Mouse (Mus musculus) left cerebral cortex, adult 2 months (tissue): ENCODE data around the gene Eps15l1. TPM values are rescaled to one million over a fixed set of nuclear protein-coding genes. Genes with fewer than 3 reads are reported as not detected.

Source experiments
- DNase-seq, 2 experiments: peaks; one replicate each; pipeline ENCODE4 v3.0.0; 2021 to 2022; ENCODE audit warnings: low spot score in 2 of 2, mixed read lengths in 1 of 2; ENCODE audit errors: extremely low spot score in 1 of 2
- H3K27ac ChIP-seq: fragments of 200-600 bp; 2 replicates; pipeline ENCODE4 v1.8.1; 2022
- H3K4me3 ChIP-seq: fragments of 200-600 bp; 2 replicates; pipeline ENCODE4 v1.8.1; 2022
- CTCF ChIP-seq: fragments of 200-600 bp; IDR thresholded peaks from 2 replicates; pipeline ENCODE4 v1.8.1; 2022; ENCODE audit warnings: antibody characterized with exemption, mild to moderate bottlenecking, moderate library complexity
- intact Hi-C: fragments of 180-260 bp; cut with DNase I; formaldehyde crosslinking; loops from one replicate; pipeline ENCODE4 v1.15.1; 2025
- total RNA-seq, 2 experiments: library from RNA; stranded (reverse); gene quantifications; 2 replicates each; pipeline ENCODE4 v1.2.3; 2021

Eps15l1 gene
- total RNA-seq, 2 experiments from 2014 or later = 66.4 to 73.0 TPM

- intact Hi-C loops = no loop called here
- Histone ChIP-seq H3K27ac (no peak overlapping the region), H3K4me3 (no peak overlapping the region)
- no peak for TF ChIP-seq CTCF
- DNase-seq = no peak
These were observed 23.8 kb upstream of the Eps15l1 start for GRCm38 (mm10) chr8:72445071-72445470.

GRCm38 (mm10) chr8:72443994-72444350, 22.7 kb upstream of the Eps15l1 start:
- no peak for TF ChIP-seq CTCF
- peak overlapping the region; percentile 70 for H3K27ac ChIP-seq
- no peak for DNase-seq
- intact Hi-C loops = no loop called here
- peak overlapping the region; percentile 56 for H3K4me3 ChIP-seq

- TF ChIP-seq CTCF = no peak
- intact Hi-C loops = no loop called here
- Histone ChIP-seq H3K27ac (peak within 1 kb of the TSS; percentile 76), H3K4me3 (peak within 1 kb of the TSS; percentile 56)
- peak; percentile 97 to 98 for DNase-seq
These were observed 22.2 kb upstream of the Eps15l1 start, which contains the start of the genes Calr3 and 1700030K09Rik for GRCm38 (mm10) chr8:72443338-72443993. Gene Calr3 (minus strand): TSS chr8:72443870. Gene 1700030K09Rik (plus strand): TSS chr8:72443880.

- intact Hi-C loops = no loop called here
- DNase-seq = no peak
- no peak overlapping the region for H3K4me3 ChIP-seq
- no peak overlapping the region for H3K27ac ChIP-seq
- TF ChIP-seq CTCF = no peak
These were observed 17.2 kb upstream of the Eps15l1 start for GRCm38 (mm10) chr8:72438248-72439015.

GRCm38 (mm10) chr8:72434952-72435351, 13.7 kb upstream of the Eps15l1 start:
- Histone ChIP-seq H3K4me3 (no peak overlapping the region), H3K27ac (no peak overlapping the region)
- DNase-seq = no peak
- TF ChIP-seq CTCF = no peak
- intact Hi-C loops = no loop called here

GRCm38 (mm10) chr8:72429676-72430075, 8.4 kb upstream of the Eps15l1 start:
- Histone ChIP-seq H3K4me3 (no peak overlapping the region), H3K27ac (no peak overlapping the region)
- TF ChIP-seq CTCF = peak; percentile 54
- no peak for DNase-seq
- intact Hi-C loops = no loop called here

GRCm38 (mm10) chr8:72422926-72423325, 1.7 kb upstream of the Eps15l1 start:
- peak; percentile 14; the same call in 1 of the 2 replicates for TF ChIP-seq CTCF
- intact Hi-C loops = no loop called here
- DNase-seq = no peak

GRCm38 (mm10) chr8:72420571-72421361, 494 bp downstream of the Eps15l1 start:
- peak; percentile 37 to 40 for DNase-seq
- intact Hi-C loops = loop anchor here (2.0 kb wide), 1 partner anchor 54 kb away; the partner anchor contains the start of gene Cherp
- H3K27ac ChIP-seq = peak overlapping the region; percentile 93

More at GRCm38 (mm10) chr8:72422926-72423325, 1.7 kb upstream of the Eps15l1 start:
- H3K4me3 ChIP-seq = no peak overlapping the region
- H3K27ac ChIP-seq = no peak overlapping the region

GRCm38 (mm10) chr8:72418073-72418472, 3.2 kb downstream of the Eps15l1 start:
- Histone ChIP-seq H3K27ac (no peak overlapping the region), H3K4me3 (no peak overlapping the region)
- intact Hi-C loops = no loop called here
- no peak for DNase-seq
- TF ChIP-seq CTCF = no peak

More at GRCm38 (mm10) chr8:72420571-72421361, 494 bp downstream of the Eps15l1 start:
- TF ChIP-seq CTCF = no peak
- H3K4me3 ChIP-seq = peak overlapping the region; percentile 86

GRCm38 (mm10) chr8:72415252-72415651, 6.0 kb downstream of the Eps15l1 start:
- Histone ChIP-seq H3K4me3 (no peak overlapping the region), H3K27ac (no peak overlapping the region)
- no peak for TF ChIP-seq CTCF
- no peak for DNase-seq
- intact Hi-C loops = no loop called here

- DNase-seq = no peak
- no peak overlapping the region for H3K4me3 ChIP-seq
- no peak overlapping the region for H3K27ac ChIP-seq
- TF ChIP-seq CTCF = no peak
- intact Hi-C loops = no loop called here
These were observed 7.4 kb downstream of the Eps15l1 start for GRCm38 (mm10) chr8:72413839-72414238.

GRCm38 (mm10) chr8:72409443-72409842, 11.8 kb downstream of the Eps15l1 start:
- intact Hi-C loops = no loop called here
- DNase-seq = no peak
- no peak for TF ChIP-seq CTCF
- Histone ChIP-seq H3K4me3 (no peak overlapping the region), H3K27ac (no peak overlapping the region)
